Mouse (Mus musculus): ENCODE measurements around the gene Gfpt2.

The Gfpt2 gene

GRCm38 (mm10) chr11:49837717-49838407 lies 43.9 kb downstream of the Gfpt2 start:
- DNase-seq (ENCODE audit: low read depth in 2 of 2, low spot score in 2 of 2), result peak; percentile 9 to 10

- DNase-seq (ENCODE audit: low read depth in 2 of 2, low spot score in 2 of 2), result no peak
Measured at GRCm38 (mm10) chr11:49840666-49841065, 46.7 kb downstream of the Gfpt2 start.

GRCm38 (mm10) chr11:49841886-49842285 lies 47.9 kb downstream of the Gfpt2 start:
- no peak for DNase-seq (ENCODE audit: low read depth in 2 of 2, low spot score in 2 of 2)

- no peak for DNase-seq (ENCODE audit: low read depth in 2 of 2, low spot score in 2 of 2)
Measured at GRCm38 (mm10) chr11:49842718-49843117, 48.7 kb downstream of the Gfpt2 start.

- DNase-seq (ENCODE audit: low read depth in 2 of 2, low spot score in 2 of 2), result no peak
Measured at GRCm38 (mm10) chr11:49844311-49844710, 50.3 kb downstream of the Gfpt2 start.

- peak; percentile 53 to 58 for DNase-seq (ENCODE audit: low read depth in 2 of 2, low spot score in 2 of 2)
Measured at GRCm38 (mm10) chr11:49844969-49845368, 51.0 kb downstream of the Gfpt2 start.

- DNase-seq (ENCODE audit: low read depth in 2 of 2, low spot score in 2 of 2), result no peak
Measured at GRCm38 (mm10) chr11:49845958-49846357, 52.0 kb downstream of the Gfpt2 start.

- peak; percentile 95 to 97 for DNase-seq (ENCODE audit: low read depth in 2 of 2, low spot score in 2 of 2)
Measured at GRCm38 (mm10) chr11:49846401-49847070, 52.6 kb downstream of the Gfpt2 start, which contains the start of gene Mapk9. Gene Mapk9 (plus strand): TSS chr11:49846751.

GRCm38 (mm10) chr11:49847071-49847810 lies 53.3 kb downstream of the Gfpt2 start:
- DNase-seq (ENCODE audit: low read depth in 2 of 2, low spot score in 2 of 2), result peak in 1 of 2 experiments; percentile 21

- DNase-seq (ENCODE audit: low read depth in 2 of 2, low spot score in 2 of 2), result no peak
Measured at GRCm38 (mm10) chr11:49847811-49848078, 53.8 kb downstream of the Gfpt2 start.

GRCm38 (mm10) chr11:49848080-49848815 lies 54.3 kb downstream of the Gfpt2 start:
- no peak for DNase-seq (ENCODE audit: low read depth in 2 of 2, low spot score in 2 of 2)

GRCm38 (mm10) chr11:49850331-49850730 lies 56.4 kb downstream of the Gfpt2 start:
- DNase-seq (ENCODE audit: low read depth in 2 of 2, low spot score in 2 of 2), result no peak

- DNase-seq (ENCODE audit: low read depth in 2 of 2, low spot score in 2 of 2), result peak in 1 of 2 experiments; percentile 28
Measured at GRCm38 (mm10) chr11:49855144-49855543, 61.2 kb downstream of the Gfpt2 start.

GRCm38 (mm10) chr11:49861139-49861538 lies 67.2 kb downstream of the Gfpt2 start:
- DNase-seq (ENCODE audit: low read depth in 2 of 2, low spot score in 2 of 2), result no peak

GRCm38 (mm10) chr11:49863926-49864325 lies 69.9 kb downstream of the Gfpt2 start:
- DNase-seq (ENCODE audit: low read depth in 2 of 2, low spot score in 2 of 2), result no peak

- no peak for DNase-seq (ENCODE audit: low read depth in 2 of 2, low spot score in 2 of 2)
Measured at GRCm38 (mm10) chr11:49867320-49867719, 73.3 kb downstream of the Gfpt2 start.

- DNase-seq (ENCODE audit: low read depth in 2 of 2, low spot score in 2 of 2), result peak; percentile 40 to 45
Measured at GRCm38 (mm10) chr11:49869762-49870161, 75.8 kb downstream of the Gfpt2 start.

- DNase-seq (ENCODE audit: low read depth in 2 of 2, low spot score in 2 of 2), result peak in 1 of 2 experiments; percentile 12
Measured at GRCm38 (mm10) chr11:49871914-49872313, 77.9 kb downstream of the Gfpt2 start.

GRCm38 (mm10) chr11:49872779-49873178 lies 78.8 kb downstream of the Gfpt2 start:
- no peak for DNase-seq (ENCODE audit: low read depth in 2 of 2, low spot score in 2 of 2)

GRCm38 (mm10) chr11:49876948-49877817 lies 83.2 kb downstream of the Gfpt2 start:
- no peak for DNase-seq (ENCODE audit: low read depth in 2 of 2, low spot score in 2 of 2)

Measured in CD8-positive naive resting alpha-beta T cell, adult 2 months (primary cell).